Mouse (Mus musculus): ENCODE measurements around the gene Esd.

Gene Esd

GRCm38 (mm10) chr14:74732079-74732783 is at the start of gene Esd:
Gene Esd, plus strand, starts transcription at chr14:74732297.
- DNase-seq, result peak; percentile 96

- DNase-seq, result no peak
Measured at GRCm38 (mm10) chr14:74684298-74684978, 47.7 kb upstream of the Esd start.

GRCm38 (mm10) chr14:74691963-74692362 is 40.1 kb upstream of the Esd start:
- no peak for DNase-seq

GRCm38 (mm10) chr14:74696766-74697165 is 35.3 kb upstream of the Esd start:
- no peak for DNase-seq

- no peak for DNase-seq
Measured at GRCm38 (mm10) chr14:74697432-74697831, 34.7 kb upstream of the Esd start.

- DNase-seq, result no peak
Measured at GRCm38 (mm10) chr14:74699241-74699640, 32.9 kb upstream of the Esd start.

- no peak for DNase-seq
Measured at GRCm38 (mm10) chr14:74703930-74704329, 28.2 kb upstream of the Esd start.

- no peak for DNase-seq
Measured at GRCm38 (mm10) chr14:74709054-74709453, 23.0 kb upstream of the Esd start.

- peak; percentile 23 for DNase-seq
Measured at GRCm38 (mm10) chr14:74723541-74723940, 8.6 kb upstream of the Esd start.

GRCm38 (mm10) chr14:74731221-74732078 is 647 bp upstream of the Esd start:
- DNase-seq, result peak; percentile 76

GRCm38 (mm10) chr14:74733397-74733796 is 1.3 kb downstream of the Esd start:
- no peak for DNase-seq

- DNase-seq, result peak; percentile 39
Measured at GRCm38 (mm10) chr14:74735471-74735870, 3.4 kb downstream of the Esd start.

GRCm38 (mm10) chr14:74736850-74737249 is 4.8 kb downstream of the Esd start:
- DNase-seq, result no peak

GRCm38 (mm10) chr14:74764191-74764918 is 32.3 kb downstream of the Esd start:
- DNase-seq, result peak; percentile 80

GRCm38 (mm10) chr14:74767892-74768291 is 35.8 kb downstream of the Esd start:
- DNase-seq, result no peak

GRCm38 (mm10) chr14:74774046-74774619 is 42.0 kb downstream of the Esd start:
- no peak for DNase-seq

GRCm38 (mm10) chr14:74784243-74784934 is 52.3 kb downstream of the Esd start:
- DNase-seq, result no peak

GRCm38 (mm10) chr14:74787717-74788116 is 55.6 kb downstream of the Esd start:
- DNase-seq, result no peak

- no peak for DNase-seq
Measured at GRCm38 (mm10) chr14:74788766-74789165, 56.7 kb downstream of the Esd start.

GRCm38 (mm10) chr14:74790535-74790934 is 58.4 kb downstream of the Esd start:
- no peak for DNase-seq

- no peak for DNase-seq
Measured at GRCm38 (mm10) chr14:74792793-74793192, 60.7 kb downstream of the Esd start.

- no peak for DNase-seq
Measured at GRCm38 (mm10) chr14:74794931-74795330, 62.8 kb downstream of the Esd start.
